Mouse (Mus musculus): ENCODE data around the gene Nup210l. TPM values are rescaled to one million over a fixed set of nuclear protein-coding genes. Genes with fewer than 3 reads are reported as not detected.
A peak's percentile ranks its signal among the peaks of the same experiment; 100 is the strongest.
"Not testable (repeated sequence)": the region's sequence is repeated elsewhere in the genome, so short reads cannot be mapped to it uniquely, and the experiment has no call there.

The Nup210l gene
- polyA plus RNA-seq, 1 experiment from 2014 or later = 0.44 TPM

DNA sequence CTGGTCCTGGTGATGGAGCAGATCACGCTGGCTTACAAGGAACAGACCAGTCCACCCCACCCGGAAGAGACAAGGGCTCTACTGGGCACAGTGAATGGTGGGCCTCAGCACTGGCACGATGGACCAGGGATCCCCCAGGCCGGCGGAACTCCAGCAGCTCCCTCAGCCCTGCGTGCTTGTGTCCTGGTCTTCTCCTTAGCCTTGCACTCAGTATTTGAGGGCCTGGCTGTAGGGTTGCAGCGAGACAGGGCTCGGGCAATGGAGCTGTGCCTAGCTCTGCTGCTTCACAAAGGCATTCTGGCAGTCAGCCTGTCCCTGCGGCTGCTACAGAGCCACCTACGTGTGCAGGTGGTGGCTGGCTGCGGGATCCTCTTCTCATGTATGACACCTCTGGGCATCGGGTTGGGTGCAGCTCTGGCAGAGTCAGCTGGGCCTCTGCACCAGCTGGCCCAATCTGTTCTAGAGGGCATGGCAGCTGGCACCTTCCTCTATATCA lies 147.8 kb downstream of the Nup210l start:
- peaks cover 26% of the 10 kb centered on the region for H3K36me3 ChIP-seq

DNA sequence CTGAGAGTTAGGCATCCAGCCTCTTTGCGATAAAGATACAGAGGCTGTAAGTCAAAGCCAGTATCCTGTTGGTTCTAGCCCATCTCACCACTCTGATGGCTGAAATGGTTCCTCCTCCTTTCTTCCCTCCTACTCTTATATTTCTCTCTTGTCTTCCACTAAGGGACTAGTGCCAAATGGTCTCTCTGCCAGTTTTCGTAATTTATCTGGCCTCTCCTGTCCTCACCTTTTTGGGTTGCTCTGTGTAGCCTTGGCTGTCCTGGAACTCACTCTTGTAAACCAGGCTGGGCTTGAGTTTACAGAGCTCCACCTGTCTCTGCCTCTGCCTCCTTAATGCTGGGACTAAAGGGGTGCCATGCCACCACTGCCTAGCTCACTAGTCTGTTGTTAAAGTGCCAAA lies 148.7 kb downstream of the Nup210l start:
- H3K4me3 ChIP-seq = not testable (repeated sequence)

More for the DNA sequence above, 147.8 kb downstream of the Nup210l start:
- H3K27ac ChIP-seq; ATAC-seq (ENCODE audit: insufficient number of reproducible peaks, insufficient read depth, low FRiP score, low TSS enrichment, low read depth); H3K9me3 ChIP-seq; H3K27me3 ChIP-seq; H3K9ac ChIP-seq; H3K4me3 ChIP-seq; H3K4me2 ChIP-seq: not testable (repeated sequence)
- peaks cover 36% of the 10 kb centered on the region for H3K4me1 ChIP-seq
- 92% methylated on average over 10 of the region's 12 CpGs for whole genome bisulfite sequencing

DNA sequence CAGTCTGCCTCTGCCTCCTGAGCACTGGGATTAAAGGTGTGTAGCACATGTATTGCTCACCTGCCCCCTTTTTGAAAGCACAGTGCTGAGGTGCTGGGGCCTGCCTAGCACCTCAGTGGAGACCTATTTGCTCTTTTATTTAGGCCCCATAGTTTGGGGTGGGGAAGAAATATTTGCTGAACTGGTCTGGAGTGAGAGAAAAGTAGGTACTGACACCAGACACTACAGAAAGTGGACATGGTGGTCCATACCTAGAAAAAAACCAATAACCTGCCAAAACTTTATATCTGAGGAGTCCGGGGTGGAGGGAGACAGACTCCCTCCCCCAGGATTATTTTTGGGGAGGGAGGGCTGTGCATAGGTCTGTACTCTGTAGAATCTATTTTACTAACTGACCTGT lies 149.2 kb downstream of the Nup210l start:
- Histone ChIP-seq H3K36me3 (peaks cover 37% of the 10 kb centered on the region), H3K4me1 (peaks cover 32% of the 10 kb centered on the region), H3K4me2 (peak overlapping the region; percentile 82)
- not testable (repeated sequence) for H3K9me3 ChIP-seq; H3K27ac ChIP-seq; ATAC-seq (ENCODE audit: insufficient number of reproducible peaks, insufficient read depth, low FRiP score, low TSS enrichment, low read depth); H3K9ac ChIP-seq; H3K27me3 ChIP-seq; H3K4me3 ChIP-seq
- WGBS = 61% methylated on average over 1 of the region's 1 CpGs

More for the DNA sequence above, 148.7 kb downstream of the Nup210l start:
- H3K9me3 ChIP-seq; H3K9ac ChIP-seq; H3K4me2 ChIP-seq; H3K27ac ChIP-seq; ATAC-seq (ENCODE audit: insufficient number of reproducible peaks, insufficient read depth, low FRiP score, low TSS enrichment, low read depth); H3K27me3 ChIP-seq: not testable (repeated sequence)
- Histone ChIP-seq H3K4me1 (peaks cover 34% of the 10 kb centered on the region), H3K36me3 (peaks cover 34% of the 10 kb centered on the region)
- WGBS = 92% methylated on average over 2 of the region's 2 CpGs

DNA sequence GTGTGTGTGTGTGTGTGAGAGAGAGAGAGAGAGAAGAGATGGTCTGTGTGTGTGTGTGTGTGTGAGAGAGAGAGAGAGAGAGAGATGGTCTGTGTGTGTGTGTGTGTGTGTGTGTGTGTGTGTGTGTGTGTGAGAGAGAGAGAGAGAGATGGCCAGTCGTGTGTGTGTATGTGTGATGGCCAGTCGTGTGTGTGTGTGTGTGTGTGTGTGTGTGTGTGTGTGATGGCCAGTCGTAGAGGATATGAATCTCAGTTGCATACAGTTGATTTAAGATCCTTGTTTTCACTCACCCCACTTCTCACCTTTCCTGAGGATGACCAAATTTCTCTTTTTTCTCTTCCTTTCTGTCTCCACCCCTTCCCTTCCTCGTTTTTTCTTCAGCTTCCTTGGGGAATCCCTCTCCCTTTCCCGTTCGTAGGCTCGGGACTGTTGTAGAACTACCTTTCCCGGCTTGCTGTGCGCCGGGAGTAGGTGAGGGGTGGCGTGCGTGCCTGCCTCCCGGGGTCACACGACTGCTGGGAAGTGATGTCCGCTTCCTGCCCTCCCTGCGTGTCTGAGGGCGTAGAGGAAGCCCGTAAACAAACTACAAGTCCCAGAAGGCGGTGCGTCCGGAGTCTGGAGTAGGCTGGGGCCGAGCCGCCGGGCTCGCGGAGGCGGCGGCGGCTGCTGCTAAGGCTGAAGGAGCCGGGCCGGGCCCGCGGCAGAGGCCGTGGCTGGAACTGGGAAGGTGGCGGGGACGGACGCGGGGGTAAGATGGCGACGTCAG lies 149.9 kb downstream of the Nup210l start, which contains the start of gene Crtc2:
Gene Crtc2 (plus strand): TSS at position 511 of the 766 bp plus-strand sequence.
- Histone ChIP-seq H3K36me3 (peaks cover 44% of the 10 kb centered on the region), H3K4me3 (peak within 1 kb of the TSS; percentile 98), H3K4me1 (peaks cover 28% of the 10 kb centered on the region), H3K9me3 (no peaks in the 10 kb centered on the region), H3K27ac (peak within 1 kb of the TSS; percentile 88), H3K27me3 (no peaks in the 10 kb centered on the region), H3K9ac (peak within 1 kb of the TSS; percentile 97), H3K4me2 (peak within 1 kb of the TSS; percentile 82)
- peak; percentile 97 for ATAC-seq (ENCODE audit: insufficient number of reproducible peaks, insufficient read depth, low FRiP score, low TSS enrichment, low read depth)
- WGBS = 1% methylated on average over 39 of the region's 40 CpGs

DNA sequence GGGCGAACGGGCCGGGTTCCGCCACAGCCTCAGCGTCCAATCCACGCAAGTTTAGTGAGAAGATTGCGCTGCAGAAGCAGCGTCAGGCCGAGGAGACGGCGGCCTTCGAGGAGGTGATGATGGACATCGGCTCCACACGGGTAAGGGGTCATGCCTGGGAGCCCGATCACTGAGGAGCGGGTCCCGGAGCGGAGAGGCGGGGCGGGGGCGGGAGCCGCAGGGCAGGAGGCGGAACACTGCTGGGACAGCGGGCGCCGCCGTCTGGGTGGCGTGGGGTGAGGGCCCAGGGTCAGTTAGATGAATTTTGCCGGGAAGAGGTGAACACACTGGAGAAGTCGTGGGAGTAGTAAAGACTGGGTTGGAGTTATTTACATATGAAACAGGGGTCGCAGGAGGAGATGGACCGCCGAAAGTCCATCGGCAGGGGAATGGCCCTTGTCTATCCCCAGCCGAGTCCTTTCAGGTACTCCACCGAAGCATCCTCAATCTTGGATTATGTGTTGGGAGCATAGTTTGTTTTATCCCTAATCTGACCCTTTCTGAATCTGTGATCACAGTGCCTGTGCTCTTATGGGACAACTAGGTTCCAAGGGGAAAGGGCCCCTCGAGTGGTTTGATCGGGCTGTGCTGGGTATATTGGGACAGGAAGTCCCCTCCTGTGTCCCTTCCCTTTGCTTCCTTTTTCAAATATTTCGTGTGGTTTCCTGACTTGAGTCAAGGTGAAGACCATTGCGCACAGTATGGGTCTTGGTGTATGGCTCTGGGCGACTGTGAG lies 150.7 kb downstream of the Nup210l start:
- H3K9ac ChIP-seq = peak overlapping the region; percentile 97
- H3K4me1 ChIP-seq = peaks cover 21% of the 10 kb centered on the region
- peak; percentile 39; the same call in 1 of the 2 replicates for ATAC-seq (ENCODE audit: insufficient number of reproducible peaks, insufficient read depth, low FRiP score, low TSS enrichment, low read depth)
- peak overlapping the region; percentile 98 for H3K4me3 ChIP-seq
- H3K4me2 ChIP-seq = peak overlapping the region; percentile 82
- H3K27ac ChIP-seq = peak overlapping the region; percentile 88
- H3K9me3 ChIP-seq = no peaks in the 10 kb centered on the region
- under 1% methylated on average over 41 of the region's 41 CpGs for WGBS
- peaks cover 47% of the 10 kb centered on the region for H3K36me3 ChIP-seq
- H3K27me3 ChIP-seq = no peaks in the 10 kb centered on the region

DNA sequence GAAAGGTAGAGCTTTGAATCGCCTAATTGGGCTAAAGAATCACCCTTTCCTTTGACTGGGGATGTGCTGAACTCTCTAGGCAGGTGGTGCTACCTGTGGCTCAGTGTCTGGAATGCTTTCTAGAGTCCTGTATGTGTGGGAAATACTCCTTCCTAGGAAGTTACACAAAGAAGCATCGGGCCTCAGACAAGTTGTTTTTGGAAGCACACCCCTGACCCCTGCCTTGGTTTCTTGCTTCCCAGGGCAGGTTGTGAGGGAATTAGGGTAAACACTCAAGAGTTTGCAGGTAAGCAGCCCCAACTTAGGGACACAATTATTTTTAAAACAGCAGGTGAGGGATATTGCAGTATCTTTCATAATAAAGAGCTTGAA lies 151.2 kb downstream of the Nup210l start:
- Histone ChIP-seq H3K27me3 (no peaks in the 10 kb centered on the region), H3K9ac (peak overlapping the region; percentile 97), H3K4me2 (peak overlapping the region; percentile 82), H3K36me3 (peaks cover 49% of the 10 kb centered on the region), H3K4me1 (peaks cover 18% of the 10 kb centered on the region), H3K27ac (peak overlapping the region; percentile 88; the same call in 1 of the 2 replicates), H3K9me3 (no peaks in the 10 kb centered on the region), H3K4me3 (peak overlapping the region; percentile 98)
- no peak for ATAC-seq (ENCODE audit: insufficient number of reproducible peaks, insufficient read depth, low FRiP score, low TSS enrichment, low read depth)
- 17% methylated on average over 2 of the region's 2 CpGs for WGBS

DNA sequence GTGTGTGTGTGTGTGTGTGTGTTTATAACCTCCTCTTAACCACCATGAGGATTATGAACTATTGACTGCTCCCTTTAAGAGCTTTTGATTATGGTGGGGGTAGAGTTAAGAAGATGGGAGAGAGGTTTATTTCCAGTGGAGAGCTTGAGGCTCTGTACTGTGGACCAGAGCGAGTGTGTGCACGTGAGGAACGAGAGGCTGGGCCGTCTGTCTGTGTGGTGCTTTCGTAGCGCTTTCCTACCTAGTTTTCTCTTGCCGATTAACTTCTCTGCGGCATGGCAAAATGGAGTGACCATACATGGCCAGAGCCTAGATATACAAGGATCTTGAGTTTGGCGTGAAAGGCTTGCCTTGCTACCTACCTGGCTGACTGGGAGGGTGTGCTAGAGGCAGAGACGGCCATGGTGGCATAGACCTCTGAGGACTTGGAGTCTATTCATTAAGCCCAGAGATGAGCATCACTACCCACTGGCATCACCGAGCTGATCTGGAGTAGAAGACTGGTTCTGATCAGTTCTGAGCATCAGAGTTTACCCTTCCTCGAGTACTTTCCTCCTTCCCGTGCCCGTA lies 151.9 kb downstream of the Nup210l start:
- H3K4me3 ChIP-seq = peak overlapping the region; percentile 98; the same call in 1 of the 2 replicates
- no peaks in the 10 kb centered on the region for H3K27me3 ChIP-seq
- H3K36me3 ChIP-seq = peaks cover 49% of the 10 kb centered on the region
- H3K27ac ChIP-seq = no peak overlapping the region
- no peaks in the 10 kb centered on the region for H3K9me3 ChIP-seq
- no peak for ATAC-seq (ENCODE audit: insufficient number of reproducible peaks, insufficient read depth, low FRiP score, low TSS enrichment, low read depth)
- peak overlapping the region; percentile 82 for H3K4me2 ChIP-seq
- H3K9ac ChIP-seq = no peak overlapping the region
- 89% methylated on average over 14 of the region's 14 CpGs for WGBS
- peaks cover 18% of the 10 kb centered on the region for H3K4me1 ChIP-seq

DNA sequence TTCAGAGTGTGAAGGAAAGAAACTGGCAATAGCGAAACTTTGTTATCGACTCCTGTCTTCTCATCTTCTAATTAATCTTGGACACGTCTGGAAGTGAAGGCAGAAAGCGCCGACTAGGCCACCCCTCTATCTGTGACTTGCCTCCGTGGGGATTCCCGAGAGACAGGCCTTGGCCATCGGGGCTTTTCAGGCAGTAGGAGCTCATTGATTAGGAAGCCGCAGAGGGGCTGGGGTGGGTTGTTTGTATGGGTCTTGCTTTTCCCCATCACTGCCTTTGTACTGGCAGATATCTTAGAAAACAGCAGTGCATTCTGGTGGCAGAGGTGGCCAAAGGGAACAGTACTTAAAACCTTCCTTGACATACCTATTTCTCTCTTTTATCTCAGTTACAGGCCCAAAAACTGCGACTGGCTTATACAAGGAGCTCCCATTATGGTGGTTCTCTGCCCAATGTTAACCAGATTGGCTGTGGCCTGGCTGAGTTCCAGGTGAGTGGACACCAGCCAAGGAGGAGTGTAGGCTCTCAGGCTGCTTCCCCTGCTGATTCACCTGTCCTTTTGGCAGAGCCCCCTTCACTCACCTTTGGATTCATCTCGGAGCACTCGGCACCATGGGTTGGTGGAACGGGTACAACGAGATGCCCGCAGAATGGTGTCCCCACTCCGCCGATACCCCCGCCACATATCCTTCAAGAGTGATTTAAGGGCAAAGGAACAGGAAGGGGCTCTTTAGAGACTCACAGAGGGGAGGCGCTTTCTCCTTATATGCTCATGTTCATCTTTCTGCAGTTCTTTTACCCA lies 153.0 kb downstream of the Nup210l start:
- Histone ChIP-seq H3K4me3 (no peak overlapping the region), H3K4me1 (peaks cover 18% of the 10 kb centered on the region), H3K9ac (no peak overlapping the region), H3K4me2 (no peak overlapping the region), H3K9me3 (no peaks in the 10 kb centered on the region), H3K27ac (no peak overlapping the region), H3K36me3 (peaks cover 49% of the 10 kb centered on the region), H3K27me3 (no peaks in the 10 kb centered on the region)
- no peak for ATAC-seq (ENCODE audit: insufficient number of reproducible peaks, insufficient read depth, low FRiP score, low TSS enrichment, low read depth)
- WGBS = 92% methylated on average over 19 of the region's 19 CpGs

DNA sequence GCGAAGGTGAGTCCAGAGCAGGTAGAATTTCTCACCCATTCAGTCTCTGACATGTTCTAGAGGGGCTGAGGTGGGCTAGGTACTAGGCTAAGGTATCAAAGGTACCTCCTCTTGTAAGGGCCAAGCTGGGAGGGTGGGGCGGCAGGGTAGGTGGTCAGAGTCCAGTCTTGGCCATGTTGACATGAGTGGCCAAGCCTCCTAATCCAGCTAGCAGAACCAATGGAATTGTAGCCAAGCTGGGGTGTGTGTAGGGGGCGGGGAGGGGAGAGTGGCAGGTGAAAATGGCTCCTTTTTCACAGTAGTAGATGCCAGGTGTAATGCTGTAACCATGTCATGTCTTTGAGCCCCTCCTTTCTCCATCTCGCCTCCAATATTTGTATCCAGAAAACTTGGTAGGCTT lies 154.6 kb downstream of the Nup210l start:
- Histone ChIP-seq H3K4me3 (no peak overlapping the region), H3K9me3 (no peaks in the 10 kb centered on the region), H3K4me1 (peaks cover 18% of the 10 kb centered on the region), H3K4me2 (no peak overlapping the region), H3K36me3 (peaks cover 65% of the 10 kb centered on the region), H3K27me3 (no peaks in the 10 kb centered on the region), H3K27ac (no peak overlapping the region), H3K9ac (no peak overlapping the region)
- no peak for ATAC-seq (ENCODE audit: insufficient number of reproducible peaks, insufficient read depth, low FRiP score, low TSS enrichment, low read depth)
- 89% methylated on average over 4 of the region's 4 CpGs for WGBS
